Mouse (Mus musculus): Measurements from ENCODE around the gene Gpsm1. TPM values are rescaled to one million over a fixed set of nuclear protein-coding genes. Genes with fewer than 3 reads are reported as not detected.

Gpsm1 gene
- polyA plus RNA-seq, 1 experiment from 2014 or later = 102 TPM

Other genes starting within 250 kb of the Gpsm1 start
- 8.4 and 11.0 TPM in 2 replicates for gene Nacc2, start 192.3 kb upstream of the Gpsm1 start, polyA plus RNA-seq (2016; fragmentation: Nextera tagmentation; extraction: Ambion mirVana)
- gene Lhx3, start 107.2 kb upstream of the Gpsm1 start, polyA plus RNA-seq (2016; fragmentation: Nextera tagmentation; extraction: Ambion mirVana) = 0.15 TPM in 1 of 2 replicates, not detected in the other
- 20.0 and 21.4 TPM in 2 replicates for gene Qsox2, start 78.0 kb upstream of the Gpsm1 start, polyA plus RNA-seq (2016; fragmentation: Nextera tagmentation; extraction: Ambion mirVana)
- 0.34 and 0.45 TPM in 2 replicates for gene Ccdc187, start 21.0 kb upstream of the Gpsm1 start, polyA plus RNA-seq (2016; fragmentation: Nextera tagmentation; extraction: Ambion mirVana)
- gene Dnlz, start 36.6 kb downstream of the Gpsm1 start, polyA plus RNA-seq (2016; fragmentation: Nextera tagmentation; extraction: Ambion mirVana) = 34.5 and 36.3 TPM in 2 replicates
- gene Card9, start 45.4 kb downstream of the Gpsm1 start, polyA plus RNA-seq (2016; fragmentation: Nextera tagmentation; extraction: Ambion mirVana) = 1.3 TPM in 2 replicates
- gene Snapc4, start 65.1 kb downstream of the Gpsm1 start, polyA plus RNA-seq (2016; fragmentation: Nextera tagmentation; extraction: Ambion mirVana) = 34.3 and 38.9 TPM in 2 replicates
- 167 and 173 TPM in 2 replicates for gene Entr1, start 73.8 kb downstream of the Gpsm1 start, polyA plus RNA-seq (2016; fragmentation: Nextera tagmentation; extraction: Ambion mirVana)
- gene Pmpca, start 73.8 kb downstream of the Gpsm1 start, polyA plus RNA-seq (2016; fragmentation: Nextera tagmentation; extraction: Ambion mirVana) = 120 and 123 TPM in 2 replicates
- 29.2 and 30.6 TPM in 2 replicates for gene Inpp5e, start 93.7 kb downstream of the Gpsm1 start, polyA plus RNA-seq (2016; fragmentation: Nextera tagmentation; extraction: Ambion mirVana)
- 30.0 and 33.9 TPM in 2 replicates for gene Sec16a, start 129.7 kb downstream of the Gpsm1 start, polyA plus RNA-seq (2016; fragmentation: Nextera tagmentation; extraction: Ambion mirVana)
- 49.5 and 61.8 TPM in 2 replicates for gene Notch1, start 201.1 kb downstream of the Gpsm1 start, polyA plus RNA-seq (2016; fragmentation: Nextera tagmentation; extraction: Ambion mirVana)